Mouse (Mus musculus): ENCODE data around the gene Traf5. TPM values are rescaled to one million over a fixed set of nuclear protein-coding genes. Genes with fewer than 3 reads are reported as not detected.
A peak's percentile ranks its signal among the peaks of the same experiment; 100 is the strongest.

The Traf5 gene
- polyA plus RNA-seq, 1 experiment from 2014 or later = 20.0 TPM

GRCm38 (mm10) chr1:192107352-192107751, 15.0 kb upstream of the Traf5 start:
- Histone ChIP-seq H3K36me3 (peaks cover 60% of the 10 kb centered on the region), H3K9me3 (replicated peaks) (no peaks in the 10 kb centered on the region), H3K9ac (no peak overlapping the region), H3K4me2 (no peak overlapping the region), H3K4me1 (no peaks in the 10 kb centered on the region; the same call in 1 of the 2 replicates), H3K27me3 (no peaks in the 10 kb centered on the region), H3K4me3 (replicated peaks) (no peak overlapping the region), H3K27ac (no peak overlapping the region)
- WGBS = 10% methylated on average over 2 of the region's 2 CpGs
- ATAC-seq (replicated peaks; ENCODE audit: low FRiP score) = 0 out of 2 replicates have a peak, but pooled peaks have one; percentile 77

GRCm38 (mm10) chr1:192105902-192106389, 13.6 kb upstream of the Traf5 start:
- H3K9me3 ChIP-seq (replicated peaks) = no peaks in the 10 kb centered on the region
- ATAC-seq (replicated peaks; ENCODE audit: low FRiP score) = no peak
- H3K4me2 ChIP-seq = no peak overlapping the region
- H3K27ac ChIP-seq = no peak overlapping the region
- H3K9ac ChIP-seq = no peak overlapping the region
- no peaks in the 10 kb centered on the region for H3K27me3 ChIP-seq
- H3K4me3 ChIP-seq (replicated peaks) = no peak overlapping the region
- H3K4me1 ChIP-seq = no peaks in the 10 kb centered on the region; the same call in 1 of the 2 replicates
- WGBS = 93% methylated on average over 4 of the region's 4 CpGs
- peaks cover 55% of the 10 kb centered on the region for H3K36me3 ChIP-seq

- Histone ChIP-seq H3K4me3 (replicated peaks) (no peak overlapping the region), H3K4me1 (no peaks in the 10 kb centered on the region; the same call in 1 of the 2 replicates), H3K9me3 (replicated peaks) (no peaks in the 10 kb centered on the region), H3K4me2 (no peak overlapping the region), H3K9ac (no peak overlapping the region), H3K27me3 (no peaks in the 10 kb centered on the region), H3K36me3 (peaks cover 50% of the 10 kb centered on the region), H3K27ac (peak overlapping the region; percentile 83)
- WGBS = 95% methylated on average over 9 of the region's 9 CpGs
- peak; percentile 66 for ATAC-seq (replicated peaks; ENCODE audit: low FRiP score)
Measured at GRCm38 (mm10) chr1:192104021-192104420, 11.7 kb upstream of the Traf5 start.

GRCm38 (mm10) chr1:192103176-192103575, 10.8 kb upstream of the Traf5 start:
- peak; percentile 29; the same call in 1 of the 2 replicates for ATAC-seq (replicated peaks; ENCODE audit: low FRiP score)
- WGBS = 72% methylated on average over 6 of the region's 6 CpGs
- no peak overlapping the region for H3K4me3 ChIP-seq (replicated peaks)
- no peaks in the 10 kb centered on the region for H3K27me3 ChIP-seq
- H3K4me2 ChIP-seq = no peak overlapping the region
- peak overlapping the region; percentile 83 for H3K27ac ChIP-seq
- H3K36me3 ChIP-seq = peaks cover 48% of the 10 kb centered on the region
- no peaks in the 10 kb centered on the region for H3K9me3 ChIP-seq (replicated peaks)
- H3K9ac ChIP-seq = no peak overlapping the region
- H3K4me1 ChIP-seq = no peaks in the 10 kb centered on the region; the same call in 1 of the 2 replicates

GRCm38 (mm10) chr1:192101359-192101758, 9.0 kb upstream of the Traf5 start:
- H3K27me3 ChIP-seq = no peaks in the 10 kb centered on the region
- no peak overlapping the region for H3K27ac ChIP-seq
- no peak overlapping the region for H3K9ac ChIP-seq
- ATAC-seq (replicated peaks; ENCODE audit: low FRiP score) = no peak
- H3K36me3 ChIP-seq = peaks cover 48% of the 10 kb centered on the region
- H3K9me3 ChIP-seq (replicated peaks) = no peaks in the 10 kb centered on the region
- no peaks in the 10 kb centered on the region; the same call in 1 of the 2 replicates for H3K4me1 ChIP-seq
- H3K4me3 ChIP-seq (replicated peaks) = no peak overlapping the region
- H3K4me2 ChIP-seq = no peak overlapping the region
- WGBS = 76% methylated on average over 8 of the region's 8 CpGs

- H3K9ac ChIP-seq = no peak overlapping the region
- H3K4me1 ChIP-seq = no peaks in the 10 kb centered on the region; the same call in 1 of the 2 replicates
- WGBS = 92% methylated on average over 11 of the region's 11 CpGs
- H3K27me3 ChIP-seq = no peaks in the 10 kb centered on the region
- H3K4me2 ChIP-seq = no peak overlapping the region
- no peak overlapping the region for H3K27ac ChIP-seq
- H3K4me3 ChIP-seq (replicated peaks) = no peak overlapping the region
- ATAC-seq (replicated peaks; ENCODE audit: low FRiP score) = no peak
- no peaks in the 10 kb centered on the region for H3K9me3 ChIP-seq (replicated peaks)
- H3K36me3 ChIP-seq = peaks cover 48% of the 10 kb centered on the region
Measured at GRCm38 (mm10) chr1:192100742-192101141, 8.4 kb upstream of the Traf5 start.

- ATAC-seq (replicated peaks; ENCODE audit: low FRiP score) = no peak
- H3K27ac ChIP-seq = no peak overlapping the region
- WGBS = 96% methylated on average over 5 of the region's 5 CpGs
- H3K27me3 ChIP-seq = no peaks in the 10 kb centered on the region
- H3K4me3 ChIP-seq (replicated peaks) = no peak overlapping the region
- no peaks in the 10 kb centered on the region for H3K9me3 ChIP-seq (replicated peaks)
- no peak overlapping the region for H3K9ac ChIP-seq
- H3K36me3 ChIP-seq = peaks cover 17% of the 10 kb centered on the region
- H3K4me1 ChIP-seq = peaks cover 12% of the 10 kb centered on the region
- H3K4me2 ChIP-seq = no peak overlapping the region
Measured at GRCm38 (mm10) chr1:192095626-192096025, 3.3 kb upstream of the Traf5 start.

- H3K9me3 ChIP-seq (replicated peaks) = no peaks in the 10 kb centered on the region
- no peaks in the 10 kb centered on the region for H3K27me3 ChIP-seq
- H3K36me3 ChIP-seq = peaks cover 14% of the 10 kb centered on the region
- no peak overlapping the region for H3K4me3 ChIP-seq (replicated peaks)
- no peak overlapping the region for H3K4me2 ChIP-seq
- no peak overlapping the region for H3K9ac ChIP-seq
- 59% methylated on average over 13 of the region's 13 CpGs for WGBS
- no peak overlapping the region for H3K27ac ChIP-seq
- H3K4me1 ChIP-seq = peaks cover 21% of the 10 kb centered on the region
- no peak for ATAC-seq (replicated peaks; ENCODE audit: low FRiP score)
Measured at GRCm38 (mm10) chr1:192094451-192095170, 2.3 kb upstream of the Traf5 start.

- ATAC-seq (replicated peaks; ENCODE audit: low FRiP score) = peak; percentile 82
- H3K9ac ChIP-seq = 0 out of 2 replicates have a peak overlapping the region, but pooled peaks have one; percentile 70
- peaks cover 4% of the 10 kb centered on the region; the same call in 1 of the 2 replicates for H3K36me3 ChIP-seq
- H3K4me2 ChIP-seq = peak overlapping the region; percentile 74
- no peaks in the 10 kb centered on the region for H3K27me3 ChIP-seq
- H3K4me3 ChIP-seq (replicated peaks) = peak overlapping the region; percentile 64
- 30% methylated on average over 16 of the region's 16 CpGs for WGBS
- H3K4me1 ChIP-seq = peaks cover 29% of the 10 kb centered on the region
- H3K27ac ChIP-seq = 0 out of 2 replicates have a peak overlapping the region, but pooled peaks have one; percentile 82
- no peaks in the 10 kb centered on the region for H3K9me3 ChIP-seq (replicated peaks)
Measured at GRCm38 (mm10) chr1:192092879-192093660, 711 bp upstream of the Traf5 start.

- Histone ChIP-seq H3K4me1 (peaks cover 42% of the 10 kb centered on the region), H3K9ac (peak overlapping the region; percentile 70; the same call in 1 of the 2 replicates), H3K9me3 (replicated peaks) (no peaks in the 10 kb centered on the region), H3K4me3 (replicated peaks) (peak overlapping the region; percentile 64), H3K36me3 (no peaks in the 10 kb centered on the region), H3K27ac (no peak overlapping the region), H3K27me3 (no peaks in the 10 kb centered on the region), H3K4me2 (peak overlapping the region; percentile 74)
- no peak for ATAC-seq (replicated peaks; ENCODE audit: low FRiP score)
- 69% methylated on average over 11 of the region's 11 CpGs for WGBS
Measured at GRCm38 (mm10) chr1:192090689-192091567, 1.4 kb downstream of the Traf5 start.

GRCm38 (mm10) chr1:192090281-192090680, 2.1 kb downstream of the Traf5 start:
- Histone ChIP-seq H3K4me1 (peaks cover 44% of the 10 kb centered on the region), H3K4me2 (no peak overlapping the region), H3K4me3 (replicated peaks) (no peak overlapping the region), H3K9me3 (replicated peaks) (no peaks in the 10 kb centered on the region), H3K36me3 (no peaks in the 10 kb centered on the region), H3K27me3 (no peaks in the 10 kb centered on the region), H3K9ac (no peak overlapping the region), H3K27ac (no peak overlapping the region)
- ATAC-seq (replicated peaks; ENCODE audit: low FRiP score) = no peak
- 81% methylated on average over 3 of the region's 3 CpGs for WGBS
